Mouse (Mus musculus) lung, adult 2 months (tissue): ENCODE measurements around the gene Pdgfra.

Experiments used
- CTCF ChIP-seq: fragments of 200-500 bp; IDR thresholded peaks from 2 replicates; pipeline ENCODE4 v1.5.1; 2011; ENCODE audit warnings: mild to moderate bottlenecking, low read length, control low read depth; ENCODE audit not compliant: insufficient read depth
- POLR2A ChIP-seq: fragments of 200-500 bp; IDR thresholded peaks from 2 replicates; pipeline ENCODE4 v1.6.1; 2011; ENCODE audit warnings: low read depth, mild to moderate bottlenecking, control low read depth, low read length, borderline replicate concordance; ENCODE audit errors: extremely low read depth

GRCm38 (mm10) chr5:75189319-75189987 is 37.4 kb downstream of the Pdgfra start:
- TF ChIP-seq CTCF (no peak), POLR2A (no peak)
